Mouse (Mus musculus) naive thymus-derived CD4-positive, alpha-beta T cell, adult 2 months (primary cell): ENCODE data around the gene Tmem266.
A peak's percentile ranks its signal among the peaks of the same experiment; 100 is the strongest.

Experiments
- DNase-seq: peaks from one replicate; pipeline ENCODE4 v3.0.0-alpha.2; 2011; ENCODE audit warnings: low read depth

Tmem266 gene

GRCm38 (mm10) chr9:55402276-55402675 is 75.6 kb downstream of the Tmem266 start:
- no peak for DNase-seq

DNA sequence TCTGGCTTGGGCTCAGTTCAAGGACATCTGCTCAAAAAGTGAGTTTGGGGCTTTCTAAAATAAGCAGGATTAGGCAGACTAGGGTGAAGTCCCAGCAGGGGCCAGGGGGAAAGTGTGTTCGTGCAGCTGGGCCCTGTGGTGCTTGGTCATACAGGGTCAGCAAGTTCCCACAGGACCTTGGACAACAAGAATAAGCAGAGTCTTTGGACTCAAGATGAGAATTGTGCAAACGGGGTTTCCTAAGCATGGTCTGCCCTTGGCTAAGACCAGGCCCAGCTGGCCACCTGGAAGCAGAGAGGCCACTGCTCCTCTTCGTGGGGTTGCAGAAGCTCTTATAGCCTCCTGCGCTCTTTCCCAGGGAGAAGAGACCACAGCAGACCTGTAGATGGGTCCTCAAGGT is 77.5 kb downstream of the Tmem266 start:
- DNase-seq: no peak

GRCm38 (mm10) chr9:55404976-55405702 is 78.4 kb downstream of the Tmem266 start:
- DNase-seq: no peak

DNA sequence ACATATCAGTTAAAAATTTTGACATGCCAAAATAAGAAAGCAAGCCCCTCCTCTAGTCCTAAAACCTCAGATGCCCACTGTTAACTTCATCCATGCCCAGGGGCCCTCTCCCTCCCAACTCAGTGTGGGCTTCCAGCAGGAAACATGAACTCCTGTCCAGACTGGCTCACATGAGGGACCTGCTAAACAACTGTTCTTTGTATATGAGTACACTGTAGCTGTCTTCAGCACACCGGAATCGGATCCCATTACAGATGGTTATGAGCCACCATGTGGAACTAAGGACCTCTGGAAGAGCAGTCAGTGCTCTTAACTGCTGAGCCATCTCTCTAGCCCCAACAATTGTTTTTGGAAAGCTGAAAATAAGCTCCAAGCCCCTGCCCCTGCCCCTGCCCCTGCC is 80.1 kb downstream of the Tmem266 start:
- DNase-seq: no peak

GRCm38 (mm10) chr9:55408851-55409250 is 82.1 kb downstream of the Tmem266 start:
- no peak for DNase-seq

DNA sequence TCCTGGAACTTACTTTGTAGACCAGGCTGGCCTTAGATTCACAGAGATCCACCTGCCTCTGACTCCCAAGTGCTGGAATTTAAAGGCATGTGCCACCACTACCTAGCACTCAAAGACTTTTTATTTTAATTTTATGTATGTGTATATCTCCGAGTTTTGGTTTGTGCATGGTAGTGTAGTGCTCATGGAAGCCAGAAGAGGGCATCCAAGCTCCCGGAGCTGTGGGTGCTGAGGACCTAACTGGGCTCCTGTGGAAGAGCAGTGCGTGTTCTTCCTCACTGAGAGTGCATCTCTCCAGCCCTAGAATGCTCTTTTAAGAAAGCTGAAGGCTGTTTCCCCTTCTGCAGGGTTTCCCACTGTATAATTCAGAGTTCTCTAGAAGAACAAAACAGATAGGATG is 83.1 kb downstream of the Tmem266 start:
- DNase-seq: no peak

DNA sequence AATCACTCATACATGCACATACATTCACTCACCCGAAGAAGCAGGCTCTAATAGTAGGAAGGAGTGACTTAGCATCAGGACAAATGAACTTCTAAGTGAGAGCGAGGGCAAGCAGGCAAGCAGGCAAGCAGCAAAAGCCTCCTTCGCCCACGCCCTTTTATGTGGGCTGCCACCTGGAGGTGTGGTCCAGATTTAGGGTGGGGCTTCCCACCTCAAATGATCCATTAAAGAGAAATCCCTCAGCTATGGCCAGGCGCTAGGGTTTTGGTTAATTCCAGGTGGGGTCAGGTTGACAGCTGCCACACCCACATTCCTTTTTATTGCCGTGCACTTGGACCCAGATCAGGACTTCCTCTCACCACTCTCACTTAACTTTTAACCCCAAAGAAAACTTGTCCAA is 83.7 kb downstream of the Tmem266 start:
- DNase-seq: no peak

DNA sequence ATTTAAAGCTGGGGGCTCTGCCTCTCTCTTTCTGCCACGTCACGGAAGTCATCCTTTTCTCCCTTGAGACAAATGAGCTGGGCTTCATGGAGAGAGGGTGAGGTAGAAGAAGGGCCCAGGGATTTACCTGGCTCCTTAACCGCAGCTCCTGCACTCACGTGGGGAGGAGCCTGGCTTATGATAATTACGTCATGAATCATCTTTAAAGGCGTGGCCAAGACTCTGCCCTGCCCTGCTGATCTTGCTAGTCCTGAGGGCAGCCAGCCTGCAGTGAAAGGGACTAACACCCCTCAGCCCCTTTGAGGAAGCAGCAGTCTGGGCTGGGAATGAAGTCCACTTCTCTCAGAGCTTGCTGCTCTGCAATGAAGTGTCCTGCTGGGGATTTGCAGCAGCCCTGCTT is 84.4 kb downstream of the Tmem266 start:
- DNase-seq: no peak

GRCm38 (mm10) chr9:55421786-55422185 is 95.1 kb downstream of the Tmem266 start:
- DNase-seq: no peak

DNA sequence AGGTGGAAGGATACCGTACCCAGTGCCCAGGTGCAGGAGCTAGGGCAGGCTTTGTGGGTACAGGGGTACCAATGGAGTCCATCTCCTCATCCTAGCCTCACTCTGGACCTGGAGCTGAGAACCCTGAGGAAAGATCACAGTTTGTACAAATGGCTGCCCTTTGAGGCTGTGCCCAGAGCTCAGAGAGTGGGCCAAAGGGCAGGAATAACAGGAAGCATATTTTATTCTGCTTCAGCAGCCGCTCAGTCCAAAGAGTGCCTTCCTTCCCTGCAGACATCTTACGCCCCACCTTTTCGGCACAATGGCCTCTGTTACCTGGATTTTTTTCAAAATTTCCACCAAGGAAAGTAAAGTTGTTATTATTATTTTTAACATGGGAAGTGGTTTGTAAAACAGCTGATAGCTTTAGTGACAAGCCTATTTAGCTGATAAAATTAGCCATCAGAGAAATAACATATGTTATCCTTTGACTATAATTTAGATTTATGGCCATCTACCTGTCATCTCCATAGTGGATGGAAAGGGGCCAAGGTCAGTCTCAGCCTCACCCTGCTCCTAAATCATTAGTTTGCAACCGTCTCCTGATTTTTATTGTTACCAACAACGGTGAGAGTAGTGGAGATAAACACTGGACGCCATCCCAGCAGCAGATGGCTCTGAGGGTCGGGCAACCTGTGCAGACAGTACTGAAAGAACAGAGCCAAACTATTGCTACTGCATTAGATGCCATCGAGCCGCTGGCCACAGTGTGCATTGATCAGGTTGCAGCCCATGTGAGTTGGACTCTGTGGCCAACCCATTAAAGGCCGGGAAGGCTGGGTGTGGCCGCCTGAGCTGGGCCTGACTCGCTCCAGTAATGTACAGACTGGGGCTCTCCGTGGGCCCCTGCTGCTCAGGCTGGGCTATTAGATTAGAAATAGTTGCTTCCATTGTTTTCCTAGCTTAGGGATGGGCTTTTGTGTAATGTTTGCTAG is 97.0 kb downstream of the Tmem266 start:
- DNase-seq: no peak

GRCm38 (mm10) chr9:55425271-55425810 is 98.6 kb downstream of the Tmem266 start:
- DNase-seq: no peak

- peak; percentile 79 for DNase-seq
These were observed 102.7 kb downstream of the Tmem266 start for GRCm38 (mm10) chr9:55429242-55429975.

DNA sequence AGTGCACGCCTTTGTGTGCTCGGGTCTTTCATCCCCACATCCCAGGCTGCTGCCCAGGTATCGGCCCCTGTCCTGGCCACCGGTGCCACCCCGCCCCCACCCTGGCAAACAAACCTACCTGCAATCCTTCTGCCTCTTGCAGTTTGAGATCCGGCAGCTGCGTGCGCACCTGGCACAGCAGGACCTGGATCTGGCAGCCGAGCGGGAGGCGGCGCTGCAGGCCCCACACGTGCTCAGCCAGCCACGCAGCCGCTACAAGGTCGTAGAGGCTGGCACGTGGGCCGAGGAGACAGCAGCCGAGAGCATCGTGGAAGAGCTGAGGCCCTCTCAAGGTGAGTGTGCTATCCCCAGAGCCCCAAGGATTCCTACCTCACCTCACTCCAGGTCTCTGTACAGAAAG is 103.4 kb downstream of the Tmem266 start:
- no peak for DNase-seq

- no peak for DNase-seq
These were observed 105.9 kb downstream of the Tmem266 start for GRCm38 (mm10) chr9:55432306-55433289.

- DNase-seq: no peak
These were observed 107.2 kb downstream of the Tmem266 start for GRCm38 (mm10) chr9:55433875-55434274.

GRCm38 (mm10) chr9:55438433-55438832 is 111.7 kb downstream of the Tmem266 start:
- DNase-seq: no peak

GRCm38 (mm10) chr9:55439206-55439780 is 112.6 kb downstream of the Tmem266 start:
- DNase-seq: no peak

DNA sequence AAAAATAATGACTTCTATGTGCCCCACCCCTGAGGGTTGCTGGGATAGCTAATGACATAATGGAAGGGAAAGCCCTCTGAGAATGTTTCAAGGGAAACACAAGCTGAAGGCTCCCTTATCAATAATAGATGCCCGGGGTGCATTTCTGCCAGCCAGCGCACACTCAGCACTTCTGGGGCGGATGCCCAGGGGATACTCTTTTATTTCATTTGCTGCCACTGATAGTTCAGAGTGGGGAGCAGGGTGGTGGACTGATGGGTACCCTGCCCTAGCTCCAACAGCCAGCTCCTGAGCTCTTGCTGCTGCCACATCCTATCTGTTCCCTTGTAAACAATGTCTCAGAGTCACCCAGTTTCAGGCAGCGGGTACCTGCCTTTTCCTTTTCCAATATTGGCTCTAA is 120.8 kb downstream of the Tmem266 start:
- DNase-seq: no peak

DNA sequence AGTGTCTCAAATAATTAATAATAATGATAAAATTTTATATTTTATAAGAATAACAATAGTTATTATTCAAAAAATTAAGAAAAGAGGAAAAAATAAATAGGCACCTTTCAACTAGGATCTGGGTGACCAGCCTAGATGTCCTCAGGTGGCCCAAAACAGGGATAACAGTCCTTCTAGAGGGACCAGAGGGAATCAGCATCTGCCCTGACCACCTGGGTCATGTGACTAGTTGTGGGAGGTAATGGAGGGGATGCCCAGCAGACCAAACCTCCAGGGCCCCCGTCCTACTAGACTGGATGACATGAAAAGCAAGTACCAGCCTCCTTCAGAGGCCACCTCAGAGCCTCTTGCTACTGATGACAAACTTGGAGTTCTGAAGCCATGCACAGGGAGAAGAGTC is 122.4 kb downstream of the Tmem266 start:
- DNase-seq: no peak

DNA sequence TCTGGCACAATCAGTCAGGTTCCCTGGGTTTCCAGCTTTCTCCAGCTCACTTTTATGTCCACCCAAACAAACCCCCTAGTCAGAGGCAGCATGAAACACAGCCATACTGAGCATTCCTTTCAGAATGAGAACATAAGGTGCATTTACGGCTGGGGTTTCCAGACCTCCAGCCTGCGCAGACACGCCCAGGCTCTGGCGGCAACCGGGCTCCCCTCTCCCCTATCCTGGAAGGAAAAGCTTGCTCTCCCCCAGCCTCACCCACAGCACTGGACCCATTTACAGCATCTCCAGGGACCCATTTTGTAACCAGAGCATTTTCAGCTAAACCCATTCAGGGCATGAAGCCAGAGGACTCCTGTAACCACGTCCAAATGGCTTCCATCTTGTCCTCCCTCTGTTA is 123.3 kb downstream of the Tmem266 start:
- DNase-seq: no peak

DNA sequence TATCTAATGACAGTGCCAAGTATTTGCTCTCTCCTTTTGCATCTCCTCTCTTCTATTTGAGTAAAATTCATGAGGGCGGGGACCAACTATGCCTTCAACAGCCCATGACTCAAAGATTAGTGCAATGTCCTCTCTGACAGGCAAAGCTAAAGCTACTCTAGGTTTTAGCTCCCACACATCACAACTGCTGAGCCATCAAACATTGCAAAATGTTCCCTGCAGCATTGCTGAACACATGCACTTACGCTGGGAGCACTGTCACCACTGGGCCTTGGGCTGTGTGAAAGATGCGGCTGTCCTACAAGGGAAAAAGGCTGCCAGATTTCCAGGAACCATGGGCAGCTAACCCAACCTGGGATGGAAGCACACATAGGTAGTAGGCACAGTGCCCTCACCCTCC is 124.7 kb downstream of the Tmem266 start:
- DNase-seq: no peak
